Mouse (Mus musculus) adrenal gland, postnatal 14 days (tissue): ENCODE data around the gene Clcn6. TPM values are rescaled to one million over a fixed set of nuclear protein-coding genes. Genes with fewer than 3 reads are reported as not detected.

Experiments used
- DNase-seq: peaks from one replicate; pipeline ENCODE4 v3.0.0; 2021; ENCODE audit warnings: mixed read lengths
- long read RNA-seq, 2 experiments: library from polyadenylated mRNA; stranded (forward); transcript quantifications; one replicate each; pipeline ENCODE4 v2.0.0; 2021
- total RNA-seq: library from RNA; stranded (reverse); gene quantifications from 2 replicates; pipeline ENCODE4 v1.2.3, GENCODE M21; 2021

The Clcn6 gene
- 9.7 and 12.0 TPM in 2 replicates for total RNA-seq
- long read RNA-seq, experiment 1, partial matches to known transcripts = 0 of 10 reads
- long read RNA-seq, experiment 1, other reads (novel, unspliced or antisense) = 9 of 10 reads
- long read RNA-seq, experiment 2, partial matches to known transcripts = 0 of 5 reads
- long read RNA-seq, experiment 2, other reads (novel, unspliced or antisense) = 5 of 5 reads

DNA sequence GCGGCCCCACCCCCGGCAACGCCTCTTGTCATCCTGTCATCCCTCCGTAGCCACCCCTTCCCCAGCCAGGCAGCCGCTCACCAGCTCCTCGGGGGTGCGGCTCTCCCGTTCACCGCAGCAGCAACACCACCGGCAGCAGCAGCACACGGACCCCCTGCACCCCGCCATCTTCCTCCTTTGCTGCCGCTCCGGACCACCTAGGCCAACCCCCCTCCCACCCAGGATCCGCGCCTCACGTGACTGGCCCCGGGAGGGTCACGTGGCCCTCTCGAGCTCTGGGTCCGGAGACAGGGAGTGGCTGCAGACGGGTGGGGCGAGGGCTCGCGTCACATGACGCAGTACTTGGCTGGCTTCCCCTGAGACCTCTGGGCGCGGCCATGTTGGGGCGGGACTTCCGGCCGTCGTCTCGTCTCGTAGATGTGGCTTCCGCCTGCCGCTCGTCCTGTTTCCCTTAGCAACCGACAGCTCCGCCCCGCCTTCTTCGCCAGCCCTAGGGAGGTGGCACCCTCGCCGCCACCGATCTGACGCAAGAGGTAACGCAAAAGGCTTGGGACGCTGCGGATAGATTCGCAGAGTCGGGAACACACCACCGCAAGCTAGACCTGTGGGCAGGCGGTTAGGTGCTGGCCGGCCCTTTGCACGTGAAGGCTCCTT, at the start of gene Clcn6, which contains the start of gene Mthfr:
Clcn6 (minus strand) TSS at position 222 of the 654 bp plus-strand sequence.
Mthfr (plus strand) TSS at position 478 of the 654 bp plus-strand sequence.
- DNase-seq = peak; percentile 100

DNA sequence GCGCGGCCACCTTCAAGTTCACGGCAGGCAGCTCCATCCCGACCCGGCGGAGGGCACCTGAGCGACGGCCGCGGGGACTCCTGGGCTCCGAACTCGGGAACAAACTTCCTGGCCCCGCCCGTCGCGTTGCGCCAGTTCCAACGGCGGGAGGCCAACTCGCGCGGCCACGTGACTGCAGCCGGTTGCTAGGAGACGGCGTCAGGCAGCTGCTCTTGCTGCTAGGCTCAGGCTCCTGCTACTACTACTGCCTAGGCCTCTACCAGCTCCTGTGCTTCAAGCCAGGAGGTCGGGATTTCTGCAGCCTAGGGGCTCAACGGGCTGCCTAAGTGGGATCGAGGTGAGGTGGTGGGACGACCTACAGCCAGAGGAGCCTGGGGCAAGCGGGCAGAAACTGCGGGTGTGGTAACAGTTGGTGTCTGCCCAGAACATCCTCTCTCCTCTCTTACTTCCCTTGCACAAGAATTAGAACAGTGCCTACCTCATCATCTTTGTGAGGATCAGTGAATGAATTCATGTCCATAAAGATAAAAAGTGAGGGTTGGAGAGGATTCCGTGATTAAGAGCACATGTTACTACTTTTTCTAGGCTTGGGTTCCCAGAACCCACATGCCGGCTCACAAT, 49.4 kb upstream of the Clcn6 start, which contains the start of gene Agtrap:
Agtrap (minus strand) TSS at position 125 of the 621 bp plus-strand sequence.
- DNase-seq = peak; percentile 97

DNA sequence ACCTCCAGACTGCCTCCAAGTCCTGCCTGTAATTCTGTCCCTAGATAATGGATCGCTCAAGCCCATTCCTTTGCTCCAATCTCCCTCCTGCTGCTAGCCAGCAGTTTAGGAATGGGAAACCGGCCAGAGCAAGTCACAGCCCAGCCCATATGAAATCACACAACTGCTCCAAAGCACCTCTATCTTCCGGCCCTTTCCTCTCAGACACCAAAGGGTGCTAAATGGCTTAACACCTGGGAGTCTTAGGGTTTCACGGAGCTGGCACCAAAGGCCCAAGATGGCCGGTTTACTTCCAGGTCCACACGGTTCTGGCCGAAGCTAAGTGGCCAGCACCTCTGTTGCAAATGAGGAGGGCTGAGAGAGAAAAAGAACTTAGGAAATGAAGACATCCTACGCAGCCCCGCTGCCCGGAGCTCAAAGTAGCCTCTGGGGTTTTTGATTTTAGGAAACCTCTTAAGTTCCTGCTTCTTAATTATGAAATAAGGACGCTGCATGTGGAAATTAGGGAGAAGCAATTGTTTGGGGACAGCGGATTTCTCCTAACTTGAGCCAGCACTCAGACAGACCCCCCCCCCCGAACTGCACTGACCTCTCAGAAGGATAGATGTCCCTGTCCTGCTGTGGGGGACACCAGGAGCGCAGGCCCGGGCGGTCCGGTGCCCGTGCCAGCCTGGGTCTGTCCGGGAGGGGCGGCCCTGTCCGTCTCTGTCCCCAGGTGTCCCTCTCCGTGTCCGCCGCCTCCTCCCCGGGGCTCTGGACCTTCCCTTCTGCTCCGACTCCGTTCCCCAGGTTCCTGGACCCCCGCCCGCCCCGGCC, 48.7 kb upstream of the Clcn6 start:
- peak; percentile 72 for DNase-seq

DNA sequence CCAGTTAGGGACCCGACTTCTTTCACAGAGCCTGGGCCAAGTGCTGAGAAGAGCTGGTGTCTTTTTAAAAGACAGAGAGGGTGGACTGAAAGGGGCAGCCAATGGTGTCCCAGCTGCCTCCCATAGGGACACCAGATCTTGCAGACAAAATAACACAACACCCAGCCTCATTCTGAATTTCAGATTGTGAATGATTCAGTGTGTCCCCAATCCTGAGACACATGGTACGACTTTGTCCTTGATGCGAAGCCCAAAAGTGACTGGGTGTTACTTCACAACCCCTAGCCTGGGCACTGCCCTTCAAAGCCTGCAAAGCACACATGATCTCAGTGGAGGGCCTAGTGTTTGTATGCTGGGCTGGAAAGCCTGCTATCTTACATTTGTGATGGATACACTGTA, 47.3 kb upstream of the Clcn6 start:
- peak; percentile 81 for DNase-seq

DNA sequence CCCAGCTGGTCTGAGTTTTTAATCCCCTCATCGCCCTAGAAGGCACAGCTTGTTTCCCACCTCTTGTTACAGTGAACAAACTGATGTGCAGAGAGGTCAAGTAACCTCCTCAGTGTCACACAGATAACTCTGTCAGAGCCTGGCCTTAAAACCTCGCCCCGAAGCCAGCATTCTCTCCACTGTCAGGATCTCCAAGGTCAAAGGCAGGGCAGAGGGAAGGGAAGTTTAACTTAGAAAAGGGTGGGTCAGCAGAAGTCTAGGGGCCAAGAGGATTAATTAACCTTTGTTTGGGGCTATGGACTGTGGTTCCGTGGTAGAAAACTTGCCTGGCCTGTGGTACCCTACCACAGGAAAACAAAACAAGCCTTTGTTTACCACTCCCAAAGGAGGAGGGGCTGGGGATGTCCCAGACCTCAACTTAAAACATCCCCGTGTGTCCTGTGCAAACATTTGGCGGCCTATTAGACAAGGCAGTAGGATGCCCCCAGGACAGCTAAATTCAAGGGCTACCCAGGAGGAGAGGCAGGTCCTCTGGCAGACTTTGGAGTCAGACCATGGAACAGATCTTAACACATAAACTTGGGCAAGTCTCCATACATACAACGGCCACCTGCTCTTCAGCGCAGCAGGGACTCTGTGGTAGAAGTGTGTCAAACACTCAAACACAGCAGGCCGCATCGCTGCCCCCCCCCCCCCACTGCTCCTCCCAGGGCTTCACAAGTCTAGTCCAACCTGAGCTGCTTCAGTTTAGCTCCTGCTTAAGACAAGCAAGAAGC, 46.7 kb upstream of the Clcn6 start:
- peak; percentile 49 for DNase-seq

DNA sequence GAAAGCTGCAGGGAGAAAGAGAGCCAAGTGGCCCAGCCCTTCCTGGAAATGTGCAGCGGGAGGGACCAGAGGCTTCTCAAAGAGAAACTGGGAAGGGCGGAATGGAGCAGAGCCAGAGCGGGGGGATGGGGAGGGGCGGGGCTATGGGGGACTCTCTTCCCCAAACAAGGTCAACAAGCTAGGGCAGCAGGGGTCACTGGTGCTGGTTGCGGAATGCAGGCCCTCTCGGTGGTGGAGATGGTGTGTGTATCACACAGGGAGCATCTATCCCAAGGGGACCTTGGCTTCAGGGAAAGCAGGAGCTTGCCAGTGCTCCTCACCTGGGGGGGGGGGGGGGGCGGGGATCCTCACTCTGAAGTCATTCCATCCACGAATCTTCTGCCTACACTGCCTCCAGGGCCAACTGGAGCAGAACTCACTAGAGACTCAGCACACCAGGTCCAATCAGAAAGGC, 45.7 kb upstream of the Clcn6 start:
- DNase-seq = peak; percentile 61

DNA sequence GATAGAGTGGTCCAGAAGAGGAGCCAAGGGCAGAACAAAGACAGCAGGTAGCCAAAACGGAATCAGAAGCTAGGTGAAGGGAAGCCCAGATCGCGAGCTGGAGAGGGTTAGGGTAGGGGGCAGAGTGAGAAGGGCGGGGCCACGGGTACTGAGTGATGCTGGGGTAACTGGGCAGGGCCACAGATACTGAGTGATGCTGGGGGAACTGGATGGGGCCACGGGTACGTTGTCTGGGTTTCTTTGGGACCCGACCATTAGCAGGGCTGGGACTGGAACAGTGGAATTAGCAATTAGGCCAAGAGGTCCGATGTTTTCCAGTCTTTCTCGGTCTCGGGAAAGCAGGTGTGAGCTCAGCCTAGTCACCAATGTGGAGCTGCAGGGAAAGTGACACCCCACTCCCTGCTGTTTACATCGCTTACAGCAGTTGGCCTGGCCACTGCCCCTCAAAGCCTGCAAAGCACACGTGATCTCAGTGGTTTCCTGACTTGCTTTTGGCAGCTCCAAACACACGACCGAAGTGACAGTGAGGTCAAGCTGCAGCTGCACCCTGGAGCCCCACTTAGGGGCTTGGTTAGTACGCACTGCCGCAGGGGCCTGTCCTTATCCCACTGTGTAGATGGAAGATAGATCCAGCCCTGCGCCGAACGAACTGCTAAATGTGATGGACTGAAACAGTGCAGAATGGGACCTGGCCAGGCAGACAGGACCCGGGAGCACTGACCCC, 44.7 kb upstream of the Clcn6 start:
- DNase-seq = peak; percentile 53

DNA sequence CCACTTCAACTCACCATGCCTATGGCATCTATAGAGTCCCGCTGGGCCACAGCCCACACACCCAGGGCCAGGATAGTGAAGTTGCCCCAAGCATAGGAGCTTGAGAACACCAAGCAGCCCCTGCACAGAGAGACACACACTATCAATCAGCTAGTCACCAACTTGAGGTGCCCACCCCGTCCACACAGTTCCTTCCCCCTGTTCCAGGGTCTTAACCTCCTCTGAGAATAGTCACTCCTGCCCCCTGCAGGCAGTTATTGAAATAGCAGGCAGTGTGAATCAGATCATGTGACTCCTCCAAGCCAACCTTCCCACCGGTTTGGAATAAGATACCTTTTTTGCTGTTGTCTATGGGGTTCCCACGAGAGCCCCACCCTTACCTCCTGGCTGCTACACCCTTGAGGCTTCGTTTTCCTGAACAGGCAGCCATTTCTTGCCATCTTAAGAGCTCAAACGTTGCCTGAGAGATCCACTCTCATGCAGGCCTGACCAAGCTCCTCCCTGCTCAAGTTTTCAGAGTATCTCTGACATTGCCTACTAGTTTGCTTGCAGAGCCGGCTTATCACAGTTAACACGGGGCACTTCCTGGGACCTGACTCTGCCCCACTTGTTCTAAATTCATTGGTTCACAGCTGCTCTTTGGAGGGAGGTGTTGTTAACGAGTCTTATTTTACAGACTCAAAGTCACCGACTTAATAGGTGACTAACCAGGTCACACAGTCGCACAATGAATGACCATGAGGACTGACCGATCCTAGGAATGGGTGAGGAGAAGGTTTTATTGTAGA, 43.8 kb upstream of the Clcn6 start:
- peak; percentile 77 for DNase-seq

DNA sequence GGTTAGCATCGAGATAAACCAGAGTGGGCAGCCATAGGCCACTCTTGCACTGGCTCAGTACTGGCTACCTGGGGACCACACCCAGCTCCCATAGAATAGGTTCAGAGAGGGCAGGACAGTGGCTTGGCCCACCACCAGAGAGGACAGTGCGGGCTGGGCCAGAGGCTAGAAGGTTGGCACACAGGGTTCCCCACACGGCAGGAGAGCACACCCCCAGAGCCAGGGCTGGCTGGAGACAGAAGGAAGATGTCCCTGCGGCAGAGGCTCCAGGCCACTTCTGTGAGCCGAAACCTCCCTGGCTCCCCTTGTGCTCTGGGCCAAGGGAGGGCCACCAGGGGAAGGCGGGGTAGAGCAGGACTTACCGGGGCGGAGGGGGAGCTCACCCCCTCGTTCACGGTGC, 42.6 kb upstream of the Clcn6 start:
- no peak for DNase-seq

DNA sequence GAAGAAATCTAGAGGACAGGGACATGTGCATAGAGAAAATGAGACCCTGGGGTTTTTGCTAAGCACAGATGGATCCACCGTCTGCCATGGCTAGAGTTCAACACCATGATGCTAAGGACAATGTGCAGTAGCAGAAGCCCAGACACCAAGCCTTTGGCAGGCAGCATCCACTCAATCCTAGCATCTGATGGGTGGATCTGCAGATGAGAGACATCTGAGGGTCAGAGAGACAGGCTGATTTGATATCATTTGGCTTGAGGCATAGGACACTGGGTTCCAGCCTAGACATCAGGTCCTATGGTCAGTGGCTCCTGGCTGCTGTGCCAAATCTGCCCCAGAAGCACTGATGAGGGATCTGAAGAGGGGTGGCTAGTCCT, 42.0 kb upstream of the Clcn6 start:
- no peak for DNase-seq

DNA sequence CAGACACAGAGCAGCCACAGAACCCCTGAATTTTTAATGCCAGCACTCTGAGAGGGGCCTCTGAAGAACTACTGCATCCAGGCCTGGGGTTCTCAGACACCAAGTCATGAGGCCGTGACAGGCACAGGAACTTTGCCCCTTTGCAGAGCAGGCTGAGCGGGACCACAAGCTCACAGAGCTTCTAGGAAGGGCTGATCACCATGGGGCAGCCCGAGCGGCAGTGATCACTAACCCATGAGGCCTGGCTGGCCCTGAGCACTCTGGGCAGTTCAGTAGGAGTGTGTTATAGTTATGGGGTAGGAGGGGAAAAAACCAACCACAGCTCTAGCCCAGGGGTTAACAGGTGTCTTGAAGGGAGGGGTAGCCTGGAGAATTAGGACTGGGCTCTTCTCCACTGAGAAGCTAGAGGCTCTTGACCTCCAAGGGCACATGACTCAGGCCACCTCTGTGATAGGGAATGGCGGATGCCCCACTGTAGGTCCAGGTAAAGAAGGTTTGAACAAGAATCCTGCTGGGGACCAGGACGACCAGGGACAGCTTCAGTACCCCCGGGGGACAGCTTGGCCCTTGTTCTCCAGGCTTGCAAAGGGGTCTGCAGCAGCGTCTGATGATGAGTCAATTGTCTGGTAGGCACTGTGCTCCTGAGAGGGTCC, 41.4 kb upstream of the Clcn6 start:
- no peak for DNase-seq

DNA sequence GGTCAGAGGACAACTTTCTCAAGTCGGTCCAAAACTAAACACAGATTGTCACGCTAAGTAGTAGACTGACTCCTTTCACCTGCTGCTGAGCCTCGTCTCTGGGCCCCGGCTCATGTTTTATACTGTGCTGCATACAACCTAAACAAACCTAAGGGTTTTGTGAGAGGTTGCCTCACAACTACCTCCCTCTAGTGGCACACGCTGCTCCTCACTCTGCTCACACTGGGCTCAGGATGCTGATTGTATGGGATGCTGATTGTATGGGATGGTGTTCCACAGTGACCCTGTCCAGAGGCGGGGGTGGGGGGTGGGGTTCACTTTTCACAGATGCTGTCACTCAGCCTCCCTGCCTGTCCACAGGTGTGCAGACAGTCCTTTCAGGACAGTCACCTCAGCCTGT, 40.6 kb upstream of the Clcn6 start:
- DNase-seq = no peak

DNA sequence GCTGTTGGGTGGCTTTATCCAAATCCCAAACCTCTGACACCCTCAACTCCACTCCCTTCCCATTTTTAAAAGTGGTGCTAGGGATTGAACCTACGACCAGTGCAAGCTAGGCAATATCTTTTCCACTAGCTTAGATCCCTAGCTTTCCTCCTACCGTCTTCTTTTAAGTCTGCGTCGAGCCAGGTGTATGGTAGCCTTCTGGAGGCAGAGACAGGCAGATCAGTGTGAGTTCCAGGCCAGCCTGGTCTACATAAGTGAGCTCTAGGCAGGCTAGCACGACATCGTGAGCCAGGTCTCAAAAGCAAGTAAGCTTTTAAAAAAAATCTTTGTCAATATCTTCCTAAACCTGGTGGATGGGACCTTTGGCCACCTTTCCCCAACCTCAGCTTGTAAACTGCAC, 37.3 kb upstream of the Clcn6 start:
- no peak for DNase-seq

DNA sequence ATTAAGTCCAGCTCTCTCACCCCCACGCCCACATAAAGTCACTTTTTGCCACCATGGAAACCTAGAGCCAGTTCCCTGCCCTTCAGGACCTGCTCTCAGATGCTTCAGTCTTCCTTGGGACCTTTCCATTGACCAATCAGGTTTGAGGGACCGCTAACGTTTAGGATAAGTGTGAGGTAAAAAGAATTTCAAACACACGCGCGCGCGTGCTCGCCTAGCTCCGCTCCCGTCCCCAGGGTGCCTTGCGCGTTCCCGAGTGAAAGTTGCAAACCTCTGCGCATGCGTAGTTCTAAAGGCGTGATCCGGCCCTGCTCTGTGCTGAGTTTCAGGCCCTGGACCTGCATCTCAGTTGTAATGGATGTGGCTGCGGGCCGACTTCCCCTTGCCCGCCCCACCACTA, 36.6 kb upstream of the Clcn6 start:
- DNase-seq = peak; percentile 86

DNA sequence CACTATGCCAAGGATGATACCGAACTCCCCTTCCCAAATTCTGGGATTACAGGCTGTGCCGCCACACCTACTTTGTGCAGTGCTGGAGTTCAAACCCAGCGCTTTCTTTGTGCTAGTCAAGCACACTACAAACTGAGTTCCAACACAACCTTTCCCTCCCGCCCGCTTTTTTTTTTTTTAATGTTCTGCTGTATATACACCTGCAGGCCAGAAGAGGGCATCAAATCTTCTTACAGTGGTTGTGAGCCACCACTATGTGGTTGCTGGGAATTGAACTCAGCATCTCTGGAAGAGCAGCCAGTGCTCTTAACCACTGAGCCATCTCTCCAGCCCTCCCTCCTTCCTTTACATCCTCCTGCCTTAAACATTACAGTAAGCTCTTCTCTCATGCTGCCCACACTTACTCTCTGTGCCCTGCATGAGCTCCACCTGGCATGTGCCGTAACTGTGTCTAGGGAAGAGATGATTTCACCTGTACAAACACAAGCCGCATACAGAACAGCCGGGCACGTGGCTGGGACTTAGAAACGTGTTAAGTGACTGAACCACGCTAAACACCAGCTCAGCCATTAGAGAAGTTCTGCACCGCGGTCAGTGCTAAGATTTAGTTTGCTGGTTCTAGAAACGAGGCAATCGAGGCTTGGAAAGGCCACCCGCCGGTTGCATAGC, 36.0 kb upstream of the Clcn6 start:
- no peak for DNase-seq

DNA sequence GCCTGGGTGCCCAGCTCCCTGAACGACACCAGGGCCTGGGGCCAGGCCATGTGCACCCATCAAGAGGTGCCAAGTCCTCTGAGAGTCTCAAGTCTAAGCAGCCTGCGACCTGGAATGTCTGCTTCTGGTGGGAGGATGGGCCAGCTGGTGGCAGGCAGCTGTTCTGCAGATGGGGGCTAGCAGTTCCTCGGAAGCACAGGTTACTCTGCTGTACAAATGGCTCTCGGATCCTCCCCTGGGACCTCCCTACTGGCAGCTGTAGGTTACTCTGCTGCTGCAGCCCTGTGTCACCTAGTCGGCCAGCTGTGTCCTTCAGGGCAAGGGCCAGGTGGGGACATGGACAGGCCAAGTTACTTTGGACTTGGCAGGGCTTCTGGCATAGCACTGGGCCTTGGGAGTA, 32.9 kb upstream of the Clcn6 start:
- DNase-seq = peak; percentile 64

DNA sequence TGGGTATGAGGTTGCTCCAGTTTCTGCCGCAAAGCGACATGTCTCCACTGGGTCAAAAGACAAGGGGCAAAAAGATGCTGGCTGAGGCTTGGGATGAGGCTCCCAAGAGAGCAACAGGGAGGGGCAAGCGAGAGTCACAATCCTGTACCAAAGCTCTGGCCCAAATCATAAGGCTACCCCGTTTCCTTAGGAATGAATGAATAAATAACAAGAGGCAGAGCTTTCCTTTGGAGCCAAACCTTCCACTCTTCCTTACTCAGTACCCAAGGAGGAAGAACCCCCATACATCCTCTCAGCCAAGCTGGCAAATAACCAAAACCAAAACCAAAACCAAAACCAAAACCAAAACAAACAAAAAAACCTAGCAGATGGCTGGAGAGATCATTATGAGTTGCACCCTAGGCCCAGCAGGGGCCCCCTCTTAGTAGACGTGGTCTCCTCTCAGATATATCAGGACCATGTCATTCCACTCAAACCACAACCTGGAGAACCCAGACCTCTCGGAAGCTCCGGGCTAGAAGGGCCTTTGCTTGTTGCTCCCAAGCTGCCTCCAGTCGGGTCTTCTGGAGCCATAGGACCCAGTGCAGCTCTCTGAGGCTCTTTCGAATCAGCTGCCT, 31.1 kb upstream of the Clcn6 start:
- no peak for DNase-seq

DNA sequence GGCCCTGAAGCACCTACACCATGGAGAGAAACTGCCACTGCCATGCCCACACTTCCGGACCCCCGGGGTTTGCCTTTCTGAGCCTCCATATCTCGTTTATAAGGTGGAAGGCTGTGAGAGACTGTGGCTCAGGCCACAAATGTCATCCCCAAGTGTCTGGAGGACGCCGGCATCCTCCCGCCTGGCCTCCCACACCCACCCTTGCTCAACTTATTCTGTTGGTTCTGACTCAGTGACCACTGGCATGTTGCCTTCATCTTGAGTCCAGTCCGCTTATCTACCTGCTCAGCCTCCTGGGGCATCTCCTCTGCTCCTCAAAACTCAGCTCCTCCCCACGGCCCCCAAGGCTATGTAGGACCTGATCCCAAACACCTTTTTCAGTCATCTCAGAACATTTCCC, 28.7 kb upstream of the Clcn6 start:
- DNase-seq = no peak

DNA sequence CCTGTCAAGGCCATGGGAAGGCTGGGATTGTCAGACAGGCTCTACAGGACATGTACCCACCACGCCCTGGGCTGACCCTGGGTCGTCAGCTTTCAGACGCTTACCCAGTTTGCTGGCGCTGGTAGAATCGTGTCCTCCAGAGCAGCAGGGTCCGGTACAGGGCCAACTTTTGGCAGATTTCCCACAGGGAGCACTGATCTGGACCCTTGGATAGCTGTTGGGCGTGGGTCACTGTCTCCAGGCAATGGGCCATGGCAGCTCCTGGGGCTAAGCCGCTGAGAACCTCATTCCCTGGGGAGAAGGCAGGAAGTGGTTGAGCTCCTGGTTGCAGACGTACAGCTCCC, 27.8 kb upstream of the Clcn6 start:
- DNase-seq = peak; percentile 74
